Mouse (Mus musculus) B cell, adult 67 days (primary cell): ENCODE measurements around the gene Gm4858. TPM values are rescaled to one million over a fixed set of nuclear protein-coding genes. Genes with fewer than 3 reads are reported as not detected.

ENCODE experiments used
- total RNA-seq, 2 experiments: library from RNA; stranded (reverse); gene quantifications; 4 replicates each; pipeline ENCODE4 v1.2.4; 2023

The Gm4858 gene
- not detected for total RNA-seq

DNA sequence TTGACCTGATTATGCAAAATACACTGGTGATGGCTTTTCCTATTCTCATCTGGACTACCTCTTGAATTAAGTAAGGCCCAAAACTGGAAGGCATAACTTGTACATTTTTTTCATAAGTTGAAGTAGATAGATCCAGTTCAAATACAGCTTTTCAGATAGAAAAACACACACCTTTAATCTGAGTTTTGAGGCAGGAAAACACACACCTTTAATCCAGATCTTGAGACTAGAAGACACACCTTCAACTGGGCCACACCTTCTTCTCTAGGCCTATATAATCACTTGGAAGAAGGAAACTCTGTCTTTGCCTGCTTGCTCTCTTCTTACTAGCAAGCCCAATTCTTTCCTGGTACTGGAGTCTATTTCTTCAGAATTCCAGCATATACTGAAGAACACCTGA is at the start of gene Gm4858:
Gm4858 (plus strand) TSS at position 301 of the 400 bp plus-strand sequence.

DNA sequence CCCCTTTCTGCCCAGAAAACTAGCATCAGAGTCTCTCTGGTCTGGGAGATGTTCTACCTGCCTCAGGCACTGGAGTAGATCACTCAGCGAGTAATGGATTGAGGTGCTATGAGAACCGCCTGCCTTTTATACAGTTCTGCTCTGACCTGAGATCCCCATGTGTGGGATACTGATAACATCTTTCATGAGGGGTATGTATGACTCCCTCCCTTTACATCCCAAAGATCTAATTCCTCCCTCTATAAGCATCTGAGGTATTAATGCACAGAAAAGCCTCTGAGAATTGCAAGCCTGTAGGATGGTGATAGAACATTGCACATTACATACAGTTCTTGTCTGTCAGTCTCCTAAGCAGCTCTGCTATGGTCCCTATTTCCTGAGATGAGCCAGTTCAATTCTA is 49.7 kb upstream of the Gm4858 start, which contains the start of gene Lce1m:
Lce1m (minus strand) TSS at position 101 of the 400 bp plus-strand sequence.

Other genes starting within 250 kb of the Gm4858 start
- not detected for gene Kprp, start 241.6 kb upstream of the Gm4858 start, total RNA-seq
- not detected for gene Lce1l, start 217.5 kb upstream of the Gm4858 start, total RNA-seq
- gene 2310050C09Rik, start 198.6 kb upstream of the Gm4858 start, total RNA-seq, result not detected
- not detected for gene Lce3a, start 142.6 kb upstream of the Gm4858 start, total RNA-seq
- gene Lce3b, start 135.8 kb upstream of the Gm4858 start, total RNA-seq, result not detected
- gene Lce3c, start 124.3 kb upstream of the Gm4858 start, total RNA-seq, result not detected
- not detected for gene Lce3d, start 111.4 kb upstream of the Gm4858 start, total RNA-seq
- gene Lce3e, start 101.8 kb upstream of the Gm4858 start, total RNA-seq, result not detected
- not detected for gene Lce3f, start 76.6 kb upstream of the Gm4858 start, total RNA-seq
- not detected for gene Crct1, start 53.1 kb upstream of the Gm4858 start, total RNA-seq
- gene Lce1m, start 49.8 kb upstream of the Gm4858 start, total RNA-seq, result not detected
- gene Crnn, start 76.0 kb downstream of the Gm4858 start, total RNA-seq, result not detected
- gene Flg2, start 128.5 kb downstream of the Gm4858 start, total RNA-seq, result not detected
- not detected for gene Flg, start 204.7 kb downstream of the Gm4858 start, total RNA-seq